Mouse (Mus musculus): ENCODE data around the gene Ascc3. TPM values are rescaled to one million over a fixed set of nuclear protein-coding genes. Genes with fewer than 3 reads are reported as not detected.

The Ascc3 gene
- polyA plus RNA-seq, 1 experiment from 2014 or later = 17.8 TPM

DNA sequence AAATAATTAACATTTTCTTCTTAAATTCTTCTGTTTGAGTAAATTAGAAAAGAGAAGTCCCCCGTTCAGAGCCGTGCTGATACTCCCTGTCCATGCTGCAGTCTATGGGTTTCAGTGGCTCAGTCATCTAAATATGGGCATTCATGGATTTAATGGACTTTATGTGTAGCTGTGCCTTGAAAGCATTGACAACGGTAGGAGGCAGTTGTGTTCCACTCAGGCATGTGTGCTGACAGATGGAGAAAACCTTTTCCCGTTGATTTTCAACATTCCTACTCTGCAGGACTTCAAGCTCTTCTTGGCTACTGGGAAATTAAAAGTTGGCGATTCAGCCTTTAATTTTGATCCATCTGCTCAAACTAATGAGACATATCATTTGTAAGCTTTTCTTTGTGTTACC lies 79.0 kb downstream of the Ascc3 start:
- Histone ChIP-seq H3K4me3 (no peak overlapping the region), H3K9ac (no peak overlapping the region), H3K4me2 (no peak overlapping the region), H3K27ac (no peak overlapping the region), H3K4me1 (no peaks in the 10 kb centered on the region), H3K27me3 (replicated peaks) (no peaks in the 10 kb centered on the region), H3K36me3 (replicated peaks) (no peaks in the 10 kb centered on the region), H3K9me3 (no peaks in the 10 kb centered on the region)
- 42% methylated on average over 5 of the region's 5 CpGs for WGBS
- ATAC-seq (replicated peaks) = no peak

DNA sequence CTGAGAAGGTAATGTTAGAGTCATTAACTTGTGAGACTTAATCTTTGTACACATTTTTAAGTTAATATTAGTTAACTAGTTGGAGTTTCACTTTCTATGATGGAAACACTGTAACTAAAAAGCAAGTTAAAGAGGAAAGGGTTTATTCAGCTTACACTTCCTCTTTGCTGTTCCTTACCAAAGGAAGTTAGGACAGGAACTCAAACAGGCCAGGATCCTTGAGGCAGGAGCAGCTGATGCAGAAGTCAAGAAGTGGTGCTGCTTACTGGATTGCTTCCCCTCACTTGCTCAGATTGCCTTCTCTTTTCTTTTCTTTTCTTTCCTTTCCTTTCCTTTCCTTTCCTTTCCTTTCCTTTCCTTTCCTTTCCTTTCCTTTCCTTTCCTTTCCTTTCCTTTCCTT lies 97.9 kb downstream of the Ascc3 start:
- ATAC-seq (replicated peaks) = no peak
- Histone ChIP-seq H3K27ac (no peak overlapping the region), H3K9me3 (no peaks in the 10 kb centered on the region), H3K36me3 (replicated peaks) (no peaks in the 10 kb centered on the region), H3K4me2 (no peak overlapping the region), H3K4me3 (no peak overlapping the region), H3K9ac (no peak overlapping the region), H3K4me1 (no peaks in the 10 kb centered on the region), H3K27me3 (replicated peaks) (no peaks in the 10 kb centered on the region)

DNA sequence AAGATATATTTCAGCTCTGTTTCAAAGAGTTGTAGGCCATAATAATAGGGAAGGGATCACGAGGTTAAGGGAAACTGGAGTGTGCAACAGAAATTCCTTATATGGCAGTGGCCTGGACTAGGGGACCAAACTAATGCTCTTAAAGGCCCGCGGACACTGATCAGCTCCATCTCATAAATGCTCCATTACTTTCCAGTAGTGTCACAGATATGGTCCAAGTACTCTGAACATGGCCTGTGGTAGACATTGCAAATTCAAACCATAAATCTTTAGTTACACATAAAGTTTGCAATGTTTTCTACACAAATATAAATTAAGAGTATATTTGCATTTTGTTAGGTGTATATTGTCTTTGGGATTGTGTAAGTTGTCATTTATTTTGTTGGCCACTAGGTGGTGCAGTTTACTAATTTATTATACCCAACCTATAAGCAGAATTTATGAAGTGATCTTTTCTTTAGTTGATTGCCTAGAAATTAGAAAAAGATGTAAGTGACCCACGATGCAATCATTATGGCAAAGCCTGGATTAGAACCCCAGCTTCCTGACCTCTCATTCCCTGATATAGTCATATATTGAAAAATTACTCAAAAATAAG lies 106.5 kb downstream of the Ascc3 start:
- Histone ChIP-seq H3K4me1 (no peaks in the 10 kb centered on the region), H3K27ac (no peak overlapping the region), H3K9me3 (no peaks in the 10 kb centered on the region), H3K27me3 (replicated peaks) (no peaks in the 10 kb centered on the region), H3K36me3 (replicated peaks) (no peaks in the 10 kb centered on the region), H3K4me3 (no peak overlapping the region), H3K4me2 (no peak overlapping the region), H3K9ac (no peak overlapping the region)
- 63% methylated on average over 4 of the region's 4 CpGs for WGBS
- ATAC-seq (replicated peaks) = peak; percentile 79

DNA sequence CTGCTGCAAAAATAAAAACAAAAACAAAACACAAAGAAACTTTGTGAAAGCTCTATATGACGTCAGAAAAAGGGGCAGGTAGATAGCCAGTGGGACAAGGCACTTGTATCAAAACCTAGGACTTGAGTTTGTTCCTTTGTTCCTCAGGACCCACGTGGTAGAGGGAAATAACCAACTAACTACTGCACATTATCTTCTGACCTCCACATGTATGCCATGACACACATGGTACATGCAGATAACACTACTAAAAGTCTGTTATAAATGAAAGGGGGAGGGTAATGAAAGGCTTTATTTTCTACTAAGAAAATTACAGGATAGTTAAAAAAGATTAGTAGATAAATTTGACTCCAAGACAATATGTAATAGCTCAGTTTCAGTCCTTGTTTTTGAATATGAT lies 109.3 kb downstream of the Ascc3 start:
- WGBS = 77% methylated on average over 2 of the region's 2 CpGs
- no peak overlapping the region for H3K9ac ChIP-seq
- no peak overlapping the region for H3K4me2 ChIP-seq
- H3K9me3 ChIP-seq = no peaks in the 10 kb centered on the region
- no peaks in the 10 kb centered on the region for H3K4me1 ChIP-seq
- H3K27me3 ChIP-seq (replicated peaks) = no peaks in the 10 kb centered on the region
- no peaks in the 10 kb centered on the region for H3K36me3 ChIP-seq (replicated peaks)
- no peak overlapping the region for H3K27ac ChIP-seq
- no peak for ATAC-seq (replicated peaks)
- H3K4me3 ChIP-seq = no peak overlapping the region

DNA sequence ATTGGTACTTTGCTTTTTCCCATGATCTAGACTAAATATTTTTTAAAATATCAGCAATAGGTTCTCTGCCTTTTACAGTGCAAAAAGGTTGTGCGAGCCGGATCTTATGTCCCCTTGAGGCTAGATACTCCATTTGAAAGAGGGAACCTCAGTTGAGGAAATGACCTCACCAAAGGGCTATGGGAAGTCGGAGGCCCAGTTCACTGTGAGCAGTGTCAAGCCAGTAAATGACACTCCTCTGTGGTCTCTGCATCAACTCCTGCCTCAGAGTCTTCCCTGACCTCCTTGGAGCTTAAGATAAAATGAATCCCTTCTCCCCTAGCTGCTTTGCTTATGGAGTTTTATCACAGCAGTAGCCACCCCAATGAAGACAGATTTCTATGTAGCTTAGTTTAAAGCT lies 109.9 kb downstream of the Ascc3 start:
- H3K36me3 ChIP-seq (replicated peaks) = no peaks in the 10 kb centered on the region
- no peak overlapping the region for H3K4me2 ChIP-seq
- H3K9ac ChIP-seq = no peak overlapping the region
- no peak overlapping the region for H3K4me3 ChIP-seq
- WGBS = 81% methylated on average over 3 of the region's 3 CpGs
- no peak overlapping the region for H3K27ac ChIP-seq
- no peaks in the 10 kb centered on the region for H3K9me3 ChIP-seq
- no peaks in the 10 kb centered on the region for H3K4me1 ChIP-seq
- no peak for ATAC-seq (replicated peaks)
- H3K27me3 ChIP-seq (replicated peaks) = no peaks in the 10 kb centered on the region

DNA sequence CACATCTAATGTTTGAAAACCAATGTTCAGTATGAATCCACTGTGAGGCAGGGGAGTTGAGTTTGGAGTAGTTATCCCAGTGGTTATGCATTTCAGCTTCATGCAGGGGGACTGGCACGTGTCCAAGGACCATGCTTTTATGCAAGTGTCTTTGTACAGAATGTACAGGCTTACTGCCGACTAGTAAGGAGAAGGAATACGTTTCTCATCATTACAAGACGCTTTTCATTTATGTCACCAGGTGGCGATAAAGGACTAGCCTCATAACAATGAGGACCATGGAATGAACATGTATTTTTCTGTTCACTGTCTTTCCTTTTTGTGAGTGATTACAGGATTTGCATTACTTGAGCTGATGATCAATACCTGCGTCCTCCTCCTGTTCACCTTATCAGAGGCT lies 111.7 kb downstream of the Ascc3 start:
- Histone ChIP-seq H3K4me3 (no peak overlapping the region), H3K27ac (no peak overlapping the region), H3K27me3 (replicated peaks) (no peaks in the 10 kb centered on the region), H3K9me3 (no peaks in the 10 kb centered on the region), H3K4me1 (no peaks in the 10 kb centered on the region), H3K9ac (no peak overlapping the region), H3K4me2 (no peak overlapping the region), H3K36me3 (replicated peaks) (no peaks in the 10 kb centered on the region)
- peak; percentile 95 for ATAC-seq (replicated peaks)
- WGBS = 11% methylated on average over 6 of the region's 6 CpGs

DNA sequence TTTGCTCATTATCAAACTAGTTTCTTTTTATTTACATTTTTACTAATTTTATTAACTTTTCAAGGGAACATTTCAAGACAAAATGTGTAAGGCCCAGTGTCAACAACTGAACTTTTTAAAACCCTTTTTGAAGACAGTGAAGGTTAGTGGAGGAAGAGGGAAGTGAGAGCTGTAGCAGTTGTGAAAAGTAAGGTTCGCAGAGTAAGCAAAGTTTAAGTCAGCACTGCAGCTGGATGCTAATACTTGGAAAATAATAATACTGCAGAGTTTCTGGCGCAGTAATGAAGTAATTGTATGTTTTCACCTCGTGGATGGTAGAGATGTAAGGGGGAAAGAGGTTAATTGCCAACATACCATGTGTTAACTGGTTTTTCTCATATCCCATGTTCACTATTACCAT lies 112.4 kb downstream of the Ascc3 start:
- no peaks in the 10 kb centered on the region for H3K27me3 ChIP-seq (replicated peaks)
- no peak overlapping the region for H3K4me3 ChIP-seq
- no peak for ATAC-seq (replicated peaks)
- H3K4me1 ChIP-seq = no peaks in the 10 kb centered on the region
- 89% methylated on average over 3 of the region's 3 CpGs for WGBS
- no peaks in the 10 kb centered on the region for H3K36me3 ChIP-seq (replicated peaks)
- no peak overlapping the region for H3K27ac ChIP-seq
- H3K9me3 ChIP-seq = no peaks in the 10 kb centered on the region
- H3K4me2 ChIP-seq = no peak overlapping the region
- no peak overlapping the region for H3K9ac ChIP-seq

DNA sequence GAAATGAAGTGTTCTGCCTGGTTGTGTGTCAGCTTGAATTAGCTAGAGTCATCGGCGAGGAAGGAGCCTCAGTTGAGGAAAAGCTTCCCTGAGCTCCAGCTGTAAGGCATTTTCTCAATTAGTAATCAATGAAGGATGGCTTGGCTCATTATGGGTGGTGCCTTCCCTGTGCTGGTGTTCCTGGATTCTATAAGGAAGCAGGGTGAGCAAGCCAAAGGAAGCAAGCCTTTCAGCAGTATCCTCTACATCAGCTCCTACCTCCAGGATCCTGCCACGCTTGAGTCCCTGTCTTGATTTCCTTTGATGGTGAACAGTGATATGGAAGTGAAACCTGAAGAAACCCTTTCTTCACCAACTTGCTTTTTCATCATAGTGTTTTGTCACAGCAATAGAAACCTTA lies 118.8 kb downstream of the Ascc3 start:
- Histone ChIP-seq H3K4me2 (no peak overlapping the region), H3K4me1 (no peaks in the 10 kb centered on the region), H3K4me3 (no peak overlapping the region), H3K27me3 (replicated peaks) (no peaks in the 10 kb centered on the region), H3K9ac (no peak overlapping the region), H3K36me3 (replicated peaks) (peaks cover 4% of the 10 kb centered on the region; the same call in 1 of the 2 replicates), H3K27ac (no peak overlapping the region), H3K9me3 (no peaks in the 10 kb centered on the region)
- no peak for ATAC-seq (replicated peaks)
- WGBS = 83% methylated on average over 3 of the region's 3 CpGs

DNA sequence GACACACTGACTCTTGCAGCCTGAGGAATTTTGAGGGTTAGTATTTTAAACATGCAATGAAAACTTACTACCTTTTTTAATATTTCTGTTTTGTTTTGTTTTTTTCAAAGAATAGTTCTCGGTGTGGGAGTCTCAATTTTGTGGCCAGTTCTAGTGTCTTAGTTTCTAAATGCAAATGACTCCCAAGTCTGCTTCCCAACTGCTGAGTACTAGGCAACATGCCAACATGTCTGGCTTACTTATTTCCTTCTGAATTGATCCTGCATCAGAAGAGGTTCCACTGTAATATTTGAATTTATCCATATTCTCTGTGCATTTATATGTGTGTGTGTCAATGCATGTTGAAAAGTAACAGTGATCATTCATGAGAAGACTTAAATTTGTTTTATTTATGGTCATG lies 119.3 kb downstream of the Ascc3 start:
- Histone ChIP-seq H3K4me2 (no peak overlapping the region), H3K4me1 (no peaks in the 10 kb centered on the region), H3K27ac (no peak overlapping the region), H3K9me3 (no peaks in the 10 kb centered on the region), H3K4me3 (no peak overlapping the region), H3K9ac (no peak overlapping the region), H3K36me3 (replicated peaks) (peaks cover 4% of the 10 kb centered on the region; the same call in 1 of the 2 replicates), H3K27me3 (replicated peaks) (no peaks in the 10 kb centered on the region)
- WGBS = 70% methylated on average over 1 of the region's 1 CpGs
- no peak for ATAC-seq (replicated peaks)

DNA sequence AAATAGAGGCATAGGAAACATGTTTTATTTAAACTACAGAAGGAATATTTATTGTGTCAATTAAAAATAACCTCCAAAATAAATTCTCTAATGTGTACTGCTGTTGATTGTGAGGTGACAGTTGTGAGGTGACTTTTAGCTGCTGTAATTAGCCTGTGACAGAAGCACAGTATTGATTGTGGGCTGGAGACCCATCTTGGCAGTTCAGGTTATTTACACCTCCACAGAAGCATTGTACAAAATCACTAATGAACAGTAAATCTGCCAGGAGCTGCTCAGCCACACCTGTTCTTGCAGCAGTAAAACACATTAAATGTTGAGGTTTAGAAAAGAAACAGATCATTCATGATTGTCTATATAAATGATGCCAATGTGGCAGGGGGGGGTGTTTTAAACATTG lies 141.0 kb downstream of the Ascc3 start:
- H3K4me1 ChIP-seq = no peaks in the 10 kb centered on the region
- no peaks in the 10 kb centered on the region for H3K9me3 ChIP-seq
- ATAC-seq (replicated peaks) = no peak
- no peaks in the 10 kb centered on the region for H3K36me3 ChIP-seq (replicated peaks)
- no peak overlapping the region for H3K4me2 ChIP-seq
- H3K27ac ChIP-seq = no peak overlapping the region
- no peaks in the 10 kb centered on the region for H3K27me3 ChIP-seq (replicated peaks)
- H3K4me3 ChIP-seq = no peak overlapping the region
- no peak overlapping the region for H3K9ac ChIP-seq

DNA sequence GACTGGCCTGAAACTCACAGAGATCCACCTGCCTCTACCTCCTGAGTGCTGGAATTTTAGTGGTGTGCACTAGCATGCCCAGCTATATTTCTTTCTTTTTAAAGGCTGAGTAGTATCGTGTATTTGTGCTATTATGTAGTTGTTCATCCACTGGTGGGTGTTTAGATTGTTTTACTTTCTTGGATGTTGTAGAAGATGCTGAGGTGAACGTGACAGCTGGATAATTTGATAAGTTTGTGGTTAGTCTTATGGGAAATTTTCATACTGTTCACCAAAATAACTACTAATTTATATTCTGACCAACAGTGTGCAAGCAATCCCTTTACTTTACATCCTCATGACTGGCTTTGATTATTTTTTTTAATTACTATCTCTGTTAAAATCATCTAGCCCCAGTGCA lies 169.6 kb downstream of the Ascc3 start:
- ATAC-seq (replicated peaks) = no peak
- Histone ChIP-seq H3K27ac (no peak overlapping the region), H3K9me3 (no peaks in the 10 kb centered on the region), H3K4me2 (no peak overlapping the region), H3K36me3 (replicated peaks) (no peaks in the 10 kb centered on the region), H3K4me3 (no peak overlapping the region), H3K9ac (no peak overlapping the region), H3K4me1 (0 out of 2 replicates have a peak, but pooled peaks cover 4% of the 10 kb centered on the region), H3K27me3 (replicated peaks) (no peaks in the 10 kb centered on the region)
- 86% methylated on average over 2 of the region's 2 CpGs for WGBS

DNA sequence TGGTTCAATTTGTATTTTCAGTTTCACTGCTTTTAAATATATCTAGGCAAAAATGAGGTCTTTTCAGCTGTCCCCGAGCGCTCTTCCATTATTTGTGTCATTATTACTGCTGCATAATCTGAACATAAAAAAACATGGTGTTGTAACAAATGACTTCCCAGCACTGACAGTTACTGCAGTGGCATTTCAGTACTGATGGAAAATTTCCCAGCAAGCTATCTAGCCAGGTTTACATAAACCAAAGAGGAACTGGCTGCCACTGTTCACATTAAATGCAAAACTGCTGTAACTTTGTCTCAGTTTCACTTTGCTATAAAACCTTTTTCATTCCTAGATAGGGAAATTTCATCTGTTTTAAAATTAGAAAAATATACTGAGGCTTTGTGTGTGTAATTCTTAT lies 170.5 kb downstream of the Ascc3 start:
- ATAC-seq (replicated peaks) = no peak
- Histone ChIP-seq H3K9ac (no peak overlapping the region), H3K4me2 (no peak overlapping the region), H3K36me3 (replicated peaks) (no peaks in the 10 kb centered on the region), H3K27me3 (replicated peaks) (no peaks in the 10 kb centered on the region), H3K9me3 (no peaks in the 10 kb centered on the region), H3K4me1 (0 out of 2 replicates have a peak, but pooled peaks cover 4% of the 10 kb centered on the region), H3K27ac (no peak overlapping the region), H3K4me3 (no peak overlapping the region)
- 85% methylated on average over 2 of the region's 2 CpGs for WGBS

DNA sequence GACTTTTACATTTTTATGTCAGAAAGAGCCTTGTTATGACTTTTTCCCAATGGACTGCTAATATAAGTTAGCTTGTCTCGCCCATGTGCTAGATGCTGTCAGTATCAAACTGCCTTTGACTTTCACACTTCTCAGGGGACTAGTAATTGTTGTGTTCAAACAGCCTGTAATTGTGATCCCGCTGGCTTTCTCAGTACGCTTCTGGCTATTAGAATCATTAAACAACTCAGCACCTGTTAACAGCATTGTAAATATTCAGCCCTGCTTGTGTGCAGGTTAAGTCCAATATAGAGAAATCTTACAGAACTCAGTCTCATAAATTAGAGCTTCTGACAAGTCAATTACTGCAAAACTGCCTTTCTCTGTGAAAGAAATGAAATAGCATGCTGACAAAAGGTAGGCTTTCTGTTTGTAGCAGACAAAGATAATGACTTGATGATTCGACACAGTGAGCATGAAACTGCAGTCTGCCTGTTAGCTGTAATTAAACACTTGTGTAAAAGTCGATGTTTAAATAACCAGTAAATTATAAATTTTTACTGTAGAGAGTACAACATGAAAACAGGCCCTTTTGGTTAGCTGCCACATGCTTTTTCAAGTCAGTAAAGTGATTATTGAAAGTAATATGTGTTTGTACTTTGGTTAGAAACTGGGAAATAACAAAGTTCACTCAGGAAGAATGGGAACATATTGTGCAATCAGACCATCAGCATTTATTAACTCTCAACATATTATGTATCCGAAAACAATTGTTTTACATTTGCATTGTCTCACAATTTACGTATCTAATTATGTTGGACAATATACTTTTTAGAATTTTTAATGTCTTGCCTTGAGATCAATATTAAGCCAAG lies 171.2 kb downstream of the Ascc3 start:
- Histone ChIP-seq H3K4me3 (no peak overlapping the region), H3K4me2 (no peak overlapping the region), H3K9ac (no peak overlapping the region), H3K27me3 (replicated peaks) (no peaks in the 10 kb centered on the region), H3K4me1 (0 out of 2 replicates have a peak, but pooled peaks cover 4% of the 10 kb centered on the region), H3K27ac (no peak overlapping the region), H3K9me3 (no peaks in the 10 kb centered on the region), H3K36me3 (replicated peaks) (no peaks in the 10 kb centered on the region)
- WGBS = 44% methylated on average over 7 of the region's 7 CpGs
- ATAC-seq (replicated peaks) = peak; percentile 42; the same call in 1 of the 2 replicates

Data from midbrain, embryonic 15.5 days (tissue).